Mouse (Mus musculus) testis, adult 2 months (tissue): ENCODE results near the gene Prkaa1.

Experiments
- CTCF ChIP-seq: fragments of 200-500 bp; IDR thresholded peaks from 2 replicates; pipeline ENCODE4 v1.5.1; 2012; ENCODE audit warnings: low read depth, mild to moderate bottlenecking, inconsistent platforms, low read length, moderate library complexity; ENCODE audit not compliant: control insufficient read depth, insufficient read depth, insufficient replicate concordance
- POLR2A ChIP-seq: fragments of 200-500 bp; IDR thresholded peaks from 2 replicates; pipeline ENCODE4 v1.6.1; 2012; ENCODE audit warnings: low read depth, mild to moderate bottlenecking, inconsistent platforms, low read length, moderate library complexity; ENCODE audit not compliant: control insufficient read depth

- TF ChIP-seq CTCF (no peak), POLR2A (no peak)
Measured at GRCm38 (mm10) chr15:5184668-5185330, 41.1 kb downstream of the Prkaa1 start.
